Mouse (Mus musculus): ENCODE measurements around the gene Hmx2. TPM values are rescaled to one million over a fixed set of nuclear protein-coding genes. Genes with fewer than 3 reads are reported as not detected.

The Hmx2 gene
- polyA plus RNA-seq, 1 experiment: not detected

GRCm38 (mm10) chr7:131556116-131556515, 7.5 kb downstream of the Hmx2 start:
- Histone ChIP-seq H3K4me3 (ENCODE audit: insufficient read depth, low read length) (peak overlapping the region; percentile 47), H3K27ac (ENCODE audit: insufficient read depth, low read depth, low read length) (no peak overlapping the region), H3K4me1 (ENCODE audit: control insufficient read depth, insufficient read depth, low read length) (peaks cover under 1% of the 10 kb centered on the region; the same call in 1 of the 2 replicates)
- TF ChIP-seq CTCF (IDR thresholded peaks at IDR 0.05; ENCODE audit: low read depth, low read length): no peak
- no peak for TF ChIP-seq POLR2A (IDR thresholded peaks at IDR 0.05; ENCODE audit: borderline replicate concordance, low read depth, low read length)

- TF ChIP-seq CTCF (IDR thresholded peaks at IDR 0.05; ENCODE audit: low read depth, low read length): no peak
- no peak for TF ChIP-seq POLR2A (IDR thresholded peaks at IDR 0.05; ENCODE audit: borderline replicate concordance, low read depth, low read length)
- Histone ChIP-seq H3K4me1 (ENCODE audit: control insufficient read depth, insufficient read depth, low read length) (peaks cover 3% of the 10 kb centered on the region), H3K4me3 (ENCODE audit: insufficient read depth, low read length) (peak overlapping the region; percentile 33)
These were observed 8.1 kb downstream of the Hmx2 start for GRCm38 (mm10) chr7:131556541-131557271.

GRCm38 (mm10) chr7:131557751-131558150, 9.2 kb downstream of the Hmx2 start:
- H3K4me1 ChIP-seq (ENCODE audit: control insufficient read depth, insufficient read depth, low read length): peaks cover 3% of the 10 kb centered on the region
- H3K27ac ChIP-seq (ENCODE audit: insufficient read depth, low read depth, low read length): no peak overlapping the region
- no peak overlapping the region for H3K4me3 ChIP-seq (ENCODE audit: insufficient read depth, low read length)
- TF ChIP-seq CTCF (IDR thresholded peaks at IDR 0.05; ENCODE audit: low read depth, low read length) (no peak), POLR2A (IDR thresholded peaks at IDR 0.05; ENCODE audit: borderline replicate concordance, low read depth, low read length) (no peak)

More at GRCm38 (mm10) chr7:131556541-131557271, 8.1 kb downstream of the Hmx2 start:
- no peak overlapping the region for H3K27ac ChIP-seq (ENCODE audit: insufficient read depth, low read depth, low read length)

- Histone ChIP-seq H3K27ac (ENCODE audit: insufficient read depth, low read depth, low read length) (peak within 1 kb of the TSS; percentile 83), H3K4me3 (ENCODE audit: insufficient read depth, low read length) (peak within 1 kb of the TSS; percentile 73)
These were observed 11.6 kb downstream of the Hmx2 start, which contains the start of gene Bub3 for GRCm38 (mm10) chr7:131559986-131560696. Gene Bub3, plus strand, starts transcription at chr7:131560222.

GRCm38 (mm10) chr7:131560697-131561042, 12.1 kb downstream of the Hmx2 start:
- Histone ChIP-seq H3K4me3 (ENCODE audit: insufficient read depth, low read length) (peak overlapping the region; percentile 73), H3K27ac (ENCODE audit: insufficient read depth, low read depth, low read length) (peak overlapping the region; percentile 83), H3K4me1 (ENCODE audit: control insufficient read depth, insufficient read depth, low read length) (peaks cover 3% of the 10 kb centered on the region)
- no peak for TF ChIP-seq CTCF (IDR thresholded peaks at IDR 0.05; ENCODE audit: low read depth, low read length)
- no peak for TF ChIP-seq POLR2A (IDR thresholded peaks at IDR 0.05; ENCODE audit: borderline replicate concordance, low read depth, low read length)

More at GRCm38 (mm10) chr7:131559986-131560696, 11.6 kb downstream of the Hmx2 start, which contains the start of gene Bub3:
- TF ChIP-seq CTCF (IDR thresholded peaks at IDR 0.05; ENCODE audit: low read depth, low read length) (no peak), POLR2A (IDR thresholded peaks at IDR 0.05; ENCODE audit: borderline replicate concordance, low read depth, low read length) (no peak)
- peaks cover 3% of the 10 kb centered on the region for H3K4me1 ChIP-seq (ENCODE audit: control insufficient read depth, insufficient read depth, low read length)

GRCm38 (mm10) chr7:131575246-131575645, 26.7 kb downstream of the Hmx2 start:
- no peak for TF ChIP-seq CTCF (IDR thresholded peaks at IDR 0.05; ENCODE audit: low read depth, low read length)
- TF ChIP-seq POLR2A (IDR thresholded peaks at IDR 0.05; ENCODE audit: borderline replicate concordance, low read depth, low read length): no peak
- no peaks in the 10 kb centered on the region for H3K4me1 ChIP-seq (ENCODE audit: control insufficient read depth, insufficient read depth, low read length)
- no peak overlapping the region for H3K27ac ChIP-seq (ENCODE audit: insufficient read depth, low read depth, low read length)
- H3K4me3 ChIP-seq (ENCODE audit: insufficient read depth, low read length): no peak overlapping the region

- Histone ChIP-seq H3K27ac (ENCODE audit: insufficient read depth, low read depth, low read length) (no peak overlapping the region), H3K4me1 (ENCODE audit: control insufficient read depth, insufficient read depth, low read length) (no peaks in the 10 kb centered on the region), H3K4me3 (ENCODE audit: insufficient read depth, low read length) (no peak overlapping the region)
- no peak for TF ChIP-seq CTCF (IDR thresholded peaks at IDR 0.05; ENCODE audit: low read depth, low read length)
- no peak for TF ChIP-seq POLR2A (IDR thresholded peaks at IDR 0.05; ENCODE audit: borderline replicate concordance, low read depth, low read length)
These were observed 33.6 kb downstream of the Hmx2 start for GRCm38 (mm10) chr7:131582178-131582577.

- Histone ChIP-seq H3K27ac (ENCODE audit: insufficient read depth, low read depth, low read length) (no peak overlapping the region), H3K4me1 (ENCODE audit: control insufficient read depth, insufficient read depth, low read length) (no peaks in the 10 kb centered on the region), H3K4me3 (ENCODE audit: insufficient read depth, low read length) (no peak overlapping the region)
- TF ChIP-seq POLR2A (IDR thresholded peaks at IDR 0.05; ENCODE audit: borderline replicate concordance, low read depth, low read length) (no peak), CTCF (IDR thresholded peaks at IDR 0.05; ENCODE audit: low read depth, low read length) (no peak)
These were observed 37.0 kb downstream of the Hmx2 start for GRCm38 (mm10) chr7:131585551-131585950.

GRCm38 (mm10) chr7:131597779-131598482, 49.4 kb downstream of the Hmx2 start:
- H3K4me3 ChIP-seq (ENCODE audit: insufficient read depth, low read length): no peak overlapping the region
- H3K4me1 ChIP-seq (ENCODE audit: control insufficient read depth, insufficient read depth, low read length): no peaks in the 10 kb centered on the region
- no peak overlapping the region for H3K27ac ChIP-seq (ENCODE audit: insufficient read depth, low read depth, low read length)
- TF ChIP-seq CTCF (IDR thresholded peaks at IDR 0.05; ENCODE audit: low read depth, low read length): no peak
- no peak for TF ChIP-seq POLR2A (IDR thresholded peaks at IDR 0.05; ENCODE audit: borderline replicate concordance, low read depth, low read length)

All from bone marrow macrophage, adult 2 months (primary cell).